Mouse (Mus musculus): ENCODE results near the gene Ppara. TPM values are rescaled to one million over a fixed set of nuclear protein-coding genes. Genes with fewer than 3 reads are reported as not detected.
A peak's percentile ranks its signal among the peaks of the same experiment; 100 is the strongest.

Ppara gene
- total and polyA plus RNA-seq, 3 experiments, result 12.9 to 60.7 (median 53.1) TPM

DNA sequence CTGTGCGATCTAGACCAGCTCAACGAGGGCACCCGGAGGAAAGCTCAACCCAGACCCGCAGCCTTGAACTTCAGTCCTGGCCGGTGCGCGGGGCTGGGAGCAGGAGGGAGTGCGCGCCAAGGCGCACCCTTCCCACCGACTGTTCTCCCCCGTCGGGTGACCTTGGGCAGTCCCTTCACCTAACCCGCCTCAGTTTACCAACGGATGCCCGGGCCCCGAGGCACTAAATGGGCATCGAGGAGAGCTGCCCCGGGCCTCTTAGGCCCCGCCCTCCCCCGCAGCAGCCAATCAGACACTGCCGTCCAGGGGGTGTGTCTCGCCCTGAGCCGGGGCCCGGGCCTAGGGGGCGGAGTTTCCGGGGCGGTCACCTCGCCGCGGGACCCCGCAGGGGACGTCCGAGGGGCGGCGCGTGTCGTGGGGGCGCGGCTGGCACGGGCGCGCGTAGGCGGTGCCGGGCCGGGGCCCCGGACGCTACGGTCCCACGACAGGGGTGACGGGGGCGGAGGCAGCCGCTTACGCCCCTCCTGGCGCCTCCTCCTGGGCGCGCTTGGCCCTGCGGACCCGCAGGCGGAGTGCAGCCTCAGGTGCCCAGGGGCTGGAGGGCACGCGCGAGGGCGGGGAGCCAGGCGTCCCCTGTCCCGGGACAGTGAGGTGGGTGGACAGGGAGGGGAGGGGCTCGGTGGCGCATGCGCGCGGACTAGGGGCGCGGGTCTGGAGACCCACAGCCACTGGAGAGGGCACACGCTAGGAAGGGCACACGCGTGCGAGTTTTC is 466 bp downstream of the Ppara start:
- WGBS, result 1% methylated on average over 76 of the region's 78 CpGs
- H3K9ac ChIP-seq (ENCODE audit: low read depth, low read length), result peak overlapping the region; percentile 87

GRCm38 (mm10) chr15:85735836-85736190 is 1.0 kb downstream of the Ppara start:
- intact Hi-C loops (cut with DNase I), result loop anchor here (5.0 kb wide), 2 partner anchors 41 to 76 kb away; partner anchors contain the start of gene Cdpf1
- DNase-seq, result no peak
- H3K36me3 ChIP-seq (ENCODE audit: control insufficient read depth, insufficient read depth, low read length), result no peaks in the 10 kb centered on the region
- peaks cover 1% of the 10 kb centered on the region; the same call in 1 of the 2 replicates for H3K4me1 ChIP-seq (ENCODE audit: control insufficient read depth, insufficient read depth, low read length)
- H3K9ac ChIP-seq (ENCODE audit: low read depth, low read length), result peak overlapping the region; percentile 69
- H3K4me3 ChIP-seq, result peak overlapping the region; percentile 62
- TF ChIP-seq CTCF (IDR thresholded peaks at IDR 0.05) (no peak), POLR2A (IDR thresholded peaks at IDR 0.05; ENCODE audit: insufficient read depth, low read depth, low read length) (no peak; the same call in 1 of the 2 replicates), EP300 (IDR thresholded peaks at IDR 0.05; ENCODE audit: insufficient read depth, low read depth, low read length) (no peak)
- under 1% methylated on average over 25 of the region's 25 CpGs for WGBS
- 0 out of 2 replicates have a peak, but pooled peaks cover 1% of the 10 kb centered on the region for H3K27me3 ChIP-seq (ENCODE audit: control insufficient read depth, insufficient read depth, low read length)
- no peaks in the 10 kb centered on the region for H3K79me2 ChIP-seq (replicated peaks; ENCODE audit: control insufficient read depth, insufficient read depth, low read length)
- peak overlapping the region; percentile 99 for H3K27ac ChIP-seq

More for the DNA sequence above, 466 bp downstream of the Ppara start:
- H3K36me3 ChIP-seq (ENCODE audit: control insufficient read depth, insufficient read depth, low read length), result no peaks in the 10 kb centered on the region
- H3K27ac ChIP-seq, result peak overlapping the region; percentile 99
- peak; percentile 95 to 96 for DNase-seq
- intact Hi-C loops (cut with DNase I), result loop anchor here (5.0 kb wide), 2 partner anchors 42 to 77 kb away; partner anchors contain the start of gene Cdpf1
- no peaks in the 10 kb centered on the region for H3K79me2 ChIP-seq (replicated peaks; ENCODE audit: control insufficient read depth, insufficient read depth, low read length)
- TF ChIP-seq CTCF (IDR thresholded peaks at IDR 0.05), result peak; percentile 64
- TF ChIP-seq EP300 (IDR thresholded peaks at IDR 0.05; ENCODE audit: insufficient read depth, low read depth, low read length), result 0 out of 2 replicates have a peak, but pooled peaks have one; percentile 8
- TF ChIP-seq POLR2A (IDR thresholded peaks at IDR 0.05; ENCODE audit: insufficient read depth, low read depth, low read length), result peak; percentile 80; the same call in 1 of the 2 replicates
- H3K4me3 ChIP-seq, result peak overlapping the region; percentile 62
- peaks cover 1% of the 10 kb centered on the region; the same call in 1 of the 2 replicates for H3K4me1 ChIP-seq (ENCODE audit: control insufficient read depth, insufficient read depth, low read length)
- H3K27me3 ChIP-seq (ENCODE audit: control insufficient read depth, insufficient read depth, low read length), result 0 out of 2 replicates have a peak, but pooled peaks cover 1% of the 10 kb centered on the region

GRCm38 (mm10) chr15:85736506-85736905 is 1.7 kb downstream of the Ppara start:
- no peaks in the 10 kb centered on the region for H3K36me3 ChIP-seq (ENCODE audit: control insufficient read depth, insufficient read depth, low read length)
- intact Hi-C loops (cut with DNase I), result loop anchor here (5.0 kb wide), 2 partner anchors 41 to 76 kb away; partner anchors contain the start of gene Cdpf1
- TF ChIP-seq POLR2A (IDR thresholded peaks at IDR 0.05; ENCODE audit: insufficient read depth, low read depth, low read length) (no peak), CTCF (IDR thresholded peaks at IDR 0.05) (no peak), EP300 (IDR thresholded peaks at IDR 0.05; ENCODE audit: insufficient read depth, low read depth, low read length) (no peak)
- H3K79me2 ChIP-seq (replicated peaks; ENCODE audit: control insufficient read depth, insufficient read depth, low read length), result no peaks in the 10 kb centered on the region
- WGBS, result 41% methylated on average over 10 of the region's 10 CpGs
- peaks cover 3% of the 10 kb centered on the region; the same call in 1 of the 2 replicates for H3K4me1 ChIP-seq (ENCODE audit: control insufficient read depth, insufficient read depth, low read length)
- peak overlapping the region; percentile 69 for H3K9ac ChIP-seq (ENCODE audit: low read depth, low read length)
- H3K27me3 ChIP-seq (ENCODE audit: control insufficient read depth, insufficient read depth, low read length), result 0 out of 2 replicates have a peak, but pooled peaks cover 1% of the 10 kb centered on the region
- no peak for DNase-seq
- peak overlapping the region; percentile 62 for H3K4me3 ChIP-seq
- H3K27ac ChIP-seq, result peak overlapping the region; percentile 99

DNA sequence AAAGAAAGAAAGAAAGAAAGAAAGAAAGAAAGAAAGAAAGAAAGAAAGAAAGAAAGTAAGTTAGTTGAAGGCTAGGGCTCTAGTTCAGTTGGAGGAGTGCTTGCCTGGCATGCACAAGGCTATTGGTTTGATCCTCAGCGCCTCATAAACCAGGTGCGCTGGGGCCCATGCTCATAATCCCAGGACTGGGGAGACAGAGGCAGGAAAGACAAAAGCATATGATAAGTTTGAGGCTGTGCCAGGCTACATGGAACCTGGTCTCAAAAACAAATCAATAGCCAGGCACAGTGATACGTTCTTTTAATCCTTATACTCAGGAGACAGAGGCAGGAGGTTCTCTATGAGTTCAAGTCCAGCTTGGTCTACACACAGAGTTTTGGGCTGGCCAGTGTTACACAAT is 3.6 kb downstream of the Ppara start:
- 68% methylated on average over 3 of the region's 3 CpGs for WGBS

DNA sequence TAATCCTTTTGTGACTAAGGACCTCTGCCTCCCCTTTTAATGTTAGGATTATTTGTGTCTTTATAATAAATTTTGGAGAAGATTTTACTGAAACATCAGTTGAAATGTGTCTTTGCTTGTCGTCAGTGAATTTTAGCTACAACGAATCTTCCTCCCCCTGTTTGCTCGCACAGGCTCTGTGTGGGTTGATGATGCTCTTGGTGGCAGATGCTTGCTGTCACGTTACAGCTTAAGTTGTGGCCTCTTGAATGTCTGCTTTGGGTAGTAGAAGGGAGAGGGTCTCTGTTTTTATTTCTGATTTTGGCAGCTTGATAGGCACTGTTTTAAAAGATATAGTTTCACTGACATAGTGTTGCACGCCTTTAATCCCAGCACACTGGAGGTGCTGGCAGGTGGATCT is 4.2 kb downstream of the Ppara start:
- peaks cover 1% of the 10 kb centered on the region; the same call in 1 of the 2 replicates for H3K4me1 ChIP-seq (ENCODE audit: control insufficient read depth, insufficient read depth, low read length)
- DNase-seq, result no peak
- TF ChIP-seq CTCF (IDR thresholded peaks at IDR 0.05) (no peak), POLR2A (IDR thresholded peaks at IDR 0.05; ENCODE audit: insufficient read depth, low read depth, low read length) (no peak), EP300 (IDR thresholded peaks at IDR 0.05; ENCODE audit: insufficient read depth, low read depth, low read length) (no peak)
- no peaks in the 10 kb centered on the region for H3K36me3 ChIP-seq (ENCODE audit: control insufficient read depth, insufficient read depth, low read length)
- H3K4me3 ChIP-seq, result 0 out of 2 replicates have a peak overlapping the region, but pooled peaks have one; percentile 1
- H3K79me2 ChIP-seq (replicated peaks; ENCODE audit: control insufficient read depth, insufficient read depth, low read length), result no peaks in the 10 kb centered on the region
- intact Hi-C loops (cut with DNase I), result loop anchor here (5.0 kb wide), 2 partner anchors 38 to 73 kb away; partner anchors contain the start of gene Cdpf1
- 0 out of 2 replicates have a peak, but pooled peaks cover 1% of the 10 kb centered on the region for H3K27me3 ChIP-seq (ENCODE audit: control insufficient read depth, insufficient read depth, low read length)
- H3K9ac ChIP-seq (ENCODE audit: low read depth, low read length), result no peak overlapping the region
- H3K27ac ChIP-seq, result no peak overlapping the region
- 50% methylated on average over 5 of the region's 5 CpGs for WGBS

More for the DNA sequence above, 3.6 kb downstream of the Ppara start:
- DNase-seq, result peak in 1 of 2 experiments; percentile 16
- intact Hi-C loops (cut with DNase I), result loop anchor here (5.0 kb wide), 2 partner anchors 39 to 74 kb away; partner anchors contain the start of gene Cdpf1
- Histone ChIP-seq H3K4me1 (ENCODE audit: control insufficient read depth, insufficient read depth, low read length) (peaks cover 1% of the 10 kb centered on the region; the same call in 1 of the 2 replicates), H3K36me3 (ENCODE audit: control insufficient read depth, insufficient read depth, low read length) (no peaks in the 10 kb centered on the region), H3K27me3 (ENCODE audit: control insufficient read depth, insufficient read depth, low read length) (0 out of 2 replicates have a peak, but pooled peaks cover 1% of the 10 kb centered on the region), H3K9ac (ENCODE audit: low read depth, low read length) (no peak overlapping the region), H3K27ac (no peak overlapping the region), H3K4me3 (no peak overlapping the region), H3K79me2 (replicated peaks; ENCODE audit: control insufficient read depth, insufficient read depth, low read length) (no peaks in the 10 kb centered on the region)
- TF ChIP-seq EP300 (IDR thresholded peaks at IDR 0.05; ENCODE audit: insufficient read depth, low read depth, low read length), result no peak
- TF ChIP-seq CTCF (IDR thresholded peaks at IDR 0.05), result no peak
- no peak for TF ChIP-seq POLR2A (IDR thresholded peaks at IDR 0.05; ENCODE audit: insufficient read depth, low read depth, low read length)
